Mouse (Mus musculus) cerebellum, postnatal 36 days (tissue): ENCODE data around the gene Gm13420.
"Not testable (repeated sequence)": the region's sequence is repeated elsewhere in the genome, so short reads cannot be mapped to it uniquely, and the experiment has no call there.

Experiments
- DNase-seq, 2 experiments: peaks; one replicate each; pipeline ENCODE4 v3.0.0; 2021 to 2022; ENCODE audit warnings: mixed read lengths in 2 of 2

The Gm13420 gene

GRCm38 (mm10) chr2:29751497-29751896 lies at the start of gene Gm13420:
TSS of gene Gm13420 (minus strand) at chr2:29751685.
- no peak for DNase-seq

- no peak for DNase-seq
Observed at GRCm38 (mm10) chr2:29792772-29793487, 41.4 kb upstream of the Gm13420 start.

GRCm38 (mm10) chr2:29787937-29788681 lies 36.6 kb upstream of the Gm13420 start, which contains the start of gene Trub2:
TSS of gene Trub2 (minus strand) at chr2:29788502.
- DNase-seq: peak; percentile 87 to 88

GRCm38 (mm10) chr2:29787104-29787917 lies 35.8 kb upstream of the Gm13420 start, which contains the start of gene Coq4:
TSS of gene Coq4 (plus strand) at chr2:29787493.
- DNase-seq: peak; percentile 89 to 93

GRCm38 (mm10) chr2:29784290-29784689 lies 32.8 kb upstream of the Gm13420 start:
- no peak for DNase-seq

GRCm38 (mm10) chr2:29781256-29781655 lies 29.8 kb upstream of the Gm13420 start:
- not testable (repeated sequence) for DNase-seq

- no peak for DNase-seq
Observed at GRCm38 (mm10) chr2:29773323-29773722, 21.8 kb upstream of the Gm13420 start.

- DNase-seq: no peak
Observed at GRCm38 (mm10) chr2:29771611-29772461, 20.4 kb upstream of the Gm13420 start.

- no peak for DNase-seq
Observed at GRCm38 (mm10) chr2:29770162-29770561, 18.7 kb upstream of the Gm13420 start.

GRCm38 (mm10) chr2:29768901-29769300 lies 17.4 kb upstream of the Gm13420 start:
- no peak for DNase-seq

- DNase-seq: no peak
Observed at GRCm38 (mm10) chr2:29767976-29768709, 16.7 kb upstream of the Gm13420 start.

GRCm38 (mm10) chr2:29764831-29765230 lies 13.3 kb upstream of the Gm13420 start:
- DNase-seq: peak; percentile 74 to 76

GRCm38 (mm10) chr2:29755693-29756092 lies 4.2 kb upstream of the Gm13420 start:
- no peak for DNase-seq

GRCm38 (mm10) chr2:29752397-29752796 lies 912 bp upstream of the Gm13420 start:
- no peak for DNase-seq

GRCm38 (mm10) chr2:29748499-29748898 lies 3.0 kb downstream of the Gm13420 start:
- DNase-seq: no peak

GRCm38 (mm10) chr2:29747852-29748251 lies 3.6 kb downstream of the Gm13420 start:
- peak in 1 of 2 experiments; percentile 43 for DNase-seq

GRCm38 (mm10) chr2:29747188-29747782 lies 4.2 kb downstream of the Gm13420 start:
- DNase-seq: no peak

- no peak for DNase-seq
Observed at GRCm38 (mm10) chr2:29744256-29744655, 7.2 kb downstream of the Gm13420 start.

GRCm38 (mm10) chr2:29741207-29741606 lies 10.3 kb downstream of the Gm13420 start:
- no peak for DNase-seq

GRCm38 (mm10) chr2:29739368-29739767 lies 12.1 kb downstream of the Gm13420 start:
- DNase-seq: no peak

GRCm38 (mm10) chr2:29738799-29739198 lies 12.7 kb downstream of the Gm13420 start:
- DNase-seq: no peak
